Mouse (Mus musculus) layer of hippocampus, adult 9-10 months (tissue): ENCODE measurements around the gene Gm42372.
A peak's percentile ranks its signal among the peaks of the same experiment; 100 is the strongest.
"Not testable (repeated sequence)": the region's sequence is repeated elsewhere in the genome, so short reads cannot be mapped to it uniquely, and the experiment has no call there.

Experiments used
- DNase-seq: peaks from one replicate; pipeline ENCODE4 v3.0.0; 2022; ENCODE audit warnings: low spot score

Gene Gm42372

GRCm38 (mm10) chr7:16982859-16983568 lies at the start of gene Gm42372:
Gene Gm42372, plus strand, starts transcription at chr7:16983086.
- DNase-seq, result peak; percentile 78

- no peak for DNase-seq
Observed at GRCm38 (mm10) chr7:16937312-16937711, 45.6 kb upstream of the Gm42372 start.

GRCm38 (mm10) chr7:16938117-16938791 lies 44.6 kb upstream of the Gm42372 start:
- no peak for DNase-seq

GRCm38 (mm10) chr7:16940292-16940691 lies 42.6 kb upstream of the Gm42372 start:
- DNase-seq, result no peak

GRCm38 (mm10) chr7:16942861-16943260 lies 40.0 kb upstream of the Gm42372 start:
- DNase-seq, result no peak

- DNase-seq, result no peak
Observed at GRCm38 (mm10) chr7:16944061-16944807, 38.7 kb upstream of the Gm42372 start, which contains the start of gene Pnmal2. Gene Pnmal2, plus strand, starts transcription at chr7:16944682.

GRCm38 (mm10) chr7:16944808-16945315 lies 38.0 kb upstream of the Gm42372 start:
- DNase-seq, result no peak

- DNase-seq, result no peak
Observed at GRCm38 (mm10) chr7:16945419-16945818, 37.5 kb upstream of the Gm42372 start.

- DNase-seq, result no peak
Observed at GRCm38 (mm10) chr7:16946441-16947348, 36.2 kb upstream of the Gm42372 start.

GRCm38 (mm10) chr7:16947349-16947895 lies 35.5 kb upstream of the Gm42372 start:
- DNase-seq, result no peak

- no peak for DNase-seq
Observed at GRCm38 (mm10) chr7:16947959-16948361, 34.9 kb upstream of the Gm42372 start.

GRCm38 (mm10) chr7:16948923-16949458 lies 33.9 kb upstream of the Gm42372 start:
- DNase-seq, result no peak

GRCm38 (mm10) chr7:16949908-16950841 lies 32.7 kb upstream of the Gm42372 start:
- no peak for DNase-seq

GRCm38 (mm10) chr7:16950861-16951635 lies 31.8 kb upstream of the Gm42372 start:
- DNase-seq, result no peak

GRCm38 (mm10) chr7:16953776-16954175 lies 29.1 kb upstream of the Gm42372 start:
- not testable (repeated sequence) for DNase-seq

- no peak for DNase-seq
Observed at GRCm38 (mm10) chr7:16955712-16956111, 27.2 kb upstream of the Gm42372 start.

GRCm38 (mm10) chr7:16956410-16957265 lies 26.2 kb upstream of the Gm42372 start:
- DNase-seq, result no peak
